Mouse (Mus musculus) liver, embryonic 14 days (tissue): ENCODE results near the gene Ndufb2. TPM values are rescaled to one million over a fixed set of nuclear protein-coding genes. Genes with fewer than 3 reads are reported as not detected.

ENCODE experiments used
- polyA plus RNA-seq: library from polyadenylated mRNA; depleted of rRNA; stranded (reverse); fragments of >200 nt; gene quantifications from 2 replicates; pipeline ENCODE4 v1.2.3, GENCODE M21; 2012; rRNA removed

The Ndufb2 gene
- polyA plus RNA-seq = 94.5 and 110 TPM in 2 replicates

DNA sequence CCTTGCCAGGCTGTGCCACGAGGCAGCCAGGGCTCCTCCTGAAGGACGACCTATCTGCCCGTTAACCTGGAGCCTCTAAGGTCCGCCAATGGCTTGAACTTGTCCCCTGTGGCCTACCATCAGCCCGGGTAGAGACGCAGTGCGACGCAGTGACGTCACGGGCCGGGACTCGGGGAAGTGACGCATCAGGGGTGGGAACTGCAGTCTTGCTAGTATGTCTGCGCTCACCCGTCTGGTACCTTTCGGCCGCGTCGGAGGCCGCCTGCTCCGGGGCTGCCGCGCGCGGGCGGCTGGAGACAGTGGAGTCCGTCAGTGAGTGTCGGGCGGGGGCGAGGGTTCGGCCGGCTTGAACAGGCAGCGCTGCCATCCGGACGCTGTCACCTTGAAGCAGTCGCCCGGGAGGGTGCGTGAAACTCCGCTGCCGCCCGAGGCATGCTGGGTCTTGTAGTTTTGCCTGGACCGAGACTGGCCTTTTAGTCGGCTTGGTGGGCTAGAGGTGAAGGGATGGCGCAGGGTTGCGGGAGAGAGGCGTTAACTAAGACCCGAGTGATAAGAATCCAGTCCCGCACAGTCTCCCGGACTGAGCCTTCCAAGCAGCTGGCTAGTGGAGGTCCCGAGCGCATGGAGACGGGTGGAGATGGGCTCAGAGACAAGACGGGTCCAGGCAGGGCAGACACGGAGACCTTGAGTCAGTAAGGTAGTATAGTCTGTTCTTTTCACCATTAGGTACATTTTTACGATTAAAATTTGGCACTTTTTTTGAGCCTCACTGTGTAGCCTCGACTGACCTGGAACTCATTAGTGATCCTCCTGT is at the start of gene Ndufb2:
Gene Ndufb2 (plus strand): TSS at position 174 of the 814 bp plus-strand sequence.

DNA sequence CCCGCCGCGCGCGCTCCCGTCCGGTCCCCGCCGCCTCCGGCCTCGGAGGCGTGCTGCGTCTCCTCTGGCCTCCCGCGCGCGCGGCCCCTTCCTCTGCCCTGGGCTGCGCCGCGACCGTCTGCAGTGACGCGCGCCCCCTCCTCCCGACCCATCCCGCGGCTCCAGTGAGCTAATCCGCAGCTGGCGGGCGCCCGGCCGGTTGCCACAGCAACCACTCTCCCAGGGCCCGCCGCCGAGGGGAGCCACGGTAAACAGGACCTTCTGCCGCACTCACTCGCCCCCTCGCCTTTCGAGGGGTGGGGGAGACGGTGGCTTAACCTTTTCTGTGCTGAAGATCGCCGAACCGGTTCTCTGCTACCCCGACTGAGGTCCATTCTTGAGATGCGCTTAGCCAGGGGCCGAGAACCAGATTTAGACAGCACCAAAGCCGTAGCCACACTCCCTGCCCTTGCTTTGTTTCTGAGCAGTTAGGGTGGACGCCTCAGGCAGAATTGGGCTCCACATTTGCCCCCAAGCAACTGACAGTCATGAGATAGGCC is 34.6 kb upstream of the Ndufb2 start, which contains the start of gene Dennd2a:
Gene Dennd2a (minus strand): TSS at position 145 of the 539 bp plus-strand sequence.

DNA sequence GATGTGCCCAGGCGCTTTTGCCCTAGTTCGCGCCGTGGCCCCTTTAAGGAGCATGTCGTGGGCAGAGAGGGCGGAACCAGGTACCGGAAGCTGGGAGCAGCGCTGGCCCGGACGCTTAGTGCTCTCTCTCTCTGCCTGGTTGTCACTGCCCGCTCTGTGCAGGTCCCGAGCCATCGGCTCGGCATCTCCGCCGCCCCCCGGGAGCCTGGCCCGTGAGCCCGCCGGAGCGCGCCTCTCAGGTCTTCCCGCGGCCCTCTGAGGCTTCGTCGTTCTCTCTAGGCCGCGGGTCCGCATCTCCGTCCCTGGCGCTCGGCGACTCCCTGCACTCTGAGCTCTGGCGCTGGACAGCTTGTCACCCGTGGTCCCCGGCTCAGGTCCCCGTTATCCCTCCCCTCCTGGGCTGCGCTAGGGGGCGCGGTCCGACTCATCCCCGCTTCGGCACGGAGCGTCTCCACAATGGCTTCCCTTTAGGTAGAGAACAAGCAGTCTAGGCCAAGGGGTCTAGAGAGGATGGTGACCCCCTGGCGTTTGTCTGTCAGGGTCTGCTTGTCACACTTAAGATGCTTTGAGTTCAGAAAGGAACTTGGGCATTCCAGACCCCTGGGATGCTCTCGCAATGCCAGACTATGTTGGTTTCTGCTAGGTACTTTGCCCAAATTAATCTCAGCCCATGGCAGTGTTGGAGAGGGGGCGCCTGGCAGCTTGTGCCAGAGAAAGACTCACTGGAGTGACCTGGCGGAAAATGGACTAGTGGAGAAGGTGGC is 18.4 kb upstream of the Ndufb2 start, which contains the start of gene Adck2:
Gene Adck2 (plus strand): TSS at position 83 of the 764 bp plus-strand sequence.

DNA sequence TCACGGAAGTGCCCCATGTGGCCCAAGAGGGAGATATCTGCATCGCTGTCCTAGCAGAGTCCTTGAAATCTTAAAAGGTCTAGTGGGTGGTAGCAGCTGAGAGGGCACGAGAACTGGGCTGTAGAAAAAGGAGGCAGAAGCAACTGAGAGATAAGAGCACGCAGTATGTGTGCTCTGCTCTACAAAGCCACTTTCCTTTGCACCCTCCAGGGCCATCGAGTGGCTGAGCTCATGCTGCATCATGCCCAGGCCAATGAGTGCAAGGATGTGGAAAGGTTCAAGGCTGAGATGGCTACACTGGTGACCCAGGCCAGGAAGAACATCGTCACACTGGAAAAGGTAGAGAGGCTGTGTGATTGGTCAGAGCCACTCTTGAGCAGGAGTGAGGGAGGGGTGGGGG is 6.9 kb upstream of the Ndufb2 start, which contains the start of gene Gm42420:
Gene Gm42420 (plus strand): TSS at position 237 of the 400 bp plus-strand sequence.

Other genes with a start within 250 kb of the Ndufb2 start
- 3.6 and 4.9 TPM in 2 replicates for gene Slc37a3, start 214.9 kb upstream of the Ndufb2 start, polyA plus RNA-seq
- 0.07 and 0.20 TPM in 2 replicates for gene Rab19, start 211.4 kb upstream of the Ndufb2 start, polyA plus RNA-seq
- gene Mkrn1, start 172.1 kb upstream of the Ndufb2 start, polyA plus RNA-seq = 103 and 122 TPM in 2 replicates
- 1.7 TPM in 2 replicates for gene Dennd2a, start 34.7 kb upstream of the Ndufb2 start, polyA plus RNA-seq
- gene Adck2, start 18.7 kb upstream of the Ndufb2 start, polyA plus RNA-seq = 2.4 and 2.9 TPM in 2 replicates
- gene Gm42420, start 6.8 kb upstream of the Ndufb2 start, polyA plus RNA-seq = 2.1 TPM in 2 replicates
- gene Braf, start 132.9 kb downstream of the Ndufb2 start, polyA plus RNA-seq = 3.8 and 4.1 TPM in 2 replicates
- 105 and 107 TPM in 2 replicates for gene Mrps33, start 218.4 kb downstream of the Ndufb2 start, polyA plus RNA-seq